Mouse (Mus musculus) olfactory bulb, adult 2 months (tissue): ENCODE data around the gene Calr4.

Experiments used
- CTCF ChIP-seq: fragments of 200-500 bp; IDR thresholded peaks from 2 replicates; pipeline ENCODE4 v1.5.1; 2012; ENCODE audit warnings: low read depth, mild to moderate bottlenecking, low read length, moderate library complexity; ENCODE audit not compliant: insufficient read depth
- POLR2A ChIP-seq: fragments of 200-500 bp; IDR thresholded peaks from 2 replicates; pipeline ENCODE4 v1.6.1; 2012; ENCODE audit warnings: mild to moderate bottlenecking, low read depth, low read length, moderate library complexity; ENCODE audit not compliant: insufficient read depth

DNA sequence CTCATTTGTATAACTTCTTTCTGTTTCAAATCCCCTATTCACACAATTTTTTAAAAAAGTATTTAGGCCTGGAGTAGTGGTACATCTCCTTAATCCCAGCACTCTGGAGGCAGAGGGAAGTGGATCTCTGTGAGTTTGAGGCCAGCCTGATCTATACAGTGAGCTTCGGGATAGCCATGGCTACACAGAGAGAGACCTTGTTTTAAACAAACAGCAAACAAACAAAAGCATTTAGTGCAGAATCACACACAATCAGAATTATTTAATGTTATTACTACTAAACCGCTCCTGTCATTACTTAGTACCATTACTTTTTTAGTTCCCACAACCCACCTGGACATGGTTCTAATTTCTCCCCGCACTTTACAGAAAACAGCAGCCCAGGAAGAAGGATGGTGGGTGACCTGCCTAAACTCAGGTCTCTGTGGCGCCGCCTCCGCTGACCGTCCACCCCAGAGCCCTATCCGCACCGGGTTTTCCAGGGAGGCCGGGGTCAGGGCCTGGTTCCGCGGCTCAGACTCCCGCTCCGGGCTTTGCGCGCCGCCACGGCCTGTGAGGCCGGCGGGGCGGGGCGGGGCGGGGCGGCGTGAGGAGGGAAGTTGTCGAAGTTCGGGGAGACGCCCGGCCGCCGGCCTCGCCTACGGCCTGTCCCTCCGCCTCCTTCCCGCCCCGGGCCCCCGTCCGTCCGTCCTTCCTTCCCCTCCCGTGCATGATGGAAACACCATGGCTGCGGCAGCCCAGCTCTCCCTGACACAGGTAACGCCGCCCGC, 45.6 kb downstream of the Calr4 start, which contains the start of gene Eps15:
- no peak for TF ChIP-seq POLR2A
- TF ChIP-seq CTCF, result no peak
